Mouse (Mus musculus) urinary bladder, postnatal 25 days (tissue): ENCODE measurements at regions not wholly inside any gene's neighbourhood (a gene's known extent, or its start where the extent isn't known, plus 50 kb on each side); places are given as distances from the start of the nearest gene placed in this dataset.

Source experiments
- DNase-seq: peaks from one replicate; pipeline ENCODE4 v3.0.0; 2022; ENCODE audit warnings: low spot score

DNA sequence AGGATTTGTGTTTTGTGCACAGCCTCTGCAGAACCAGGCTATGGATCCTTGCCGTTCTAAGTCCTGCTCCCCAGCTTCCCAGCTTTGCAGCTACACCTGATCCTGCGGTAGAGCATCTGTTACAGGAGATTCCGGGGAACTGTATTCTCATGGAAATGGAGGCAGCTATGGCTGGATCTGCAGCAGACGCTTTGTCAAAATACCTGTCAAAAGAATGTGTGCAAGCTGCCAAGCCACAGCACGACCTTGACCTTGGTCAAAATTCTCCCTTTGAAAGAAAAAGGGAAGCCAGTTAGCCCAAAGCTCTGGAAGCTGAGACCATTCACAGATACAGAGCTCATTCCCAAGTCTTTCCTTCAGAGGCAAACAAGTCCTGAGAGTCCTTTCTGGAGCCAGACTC is 255.3 kb downstream of the Med13l start:
- no peak for DNase-seq

DNA sequence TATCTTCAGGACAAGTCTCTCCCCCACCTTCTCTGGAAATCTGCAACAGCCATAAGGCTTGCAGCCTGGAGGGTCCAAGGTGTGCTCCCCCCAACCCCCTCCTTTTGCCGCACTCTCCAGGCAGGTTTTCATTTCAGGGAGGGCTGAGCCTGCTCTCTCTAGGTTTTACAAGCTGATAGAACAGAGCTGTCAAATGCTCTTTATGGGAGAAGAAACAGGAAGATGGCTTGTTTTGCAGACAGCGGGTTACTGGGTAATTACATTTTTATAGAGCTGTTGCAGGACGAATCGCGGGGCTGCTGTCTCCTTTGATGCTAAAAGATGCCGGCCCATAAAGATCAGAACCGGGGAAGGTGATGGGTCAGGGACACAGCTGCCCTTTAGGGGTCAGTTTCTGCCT is 257.8 kb downstream of the Med13l start:
- DNase-seq = no peak

DNA sequence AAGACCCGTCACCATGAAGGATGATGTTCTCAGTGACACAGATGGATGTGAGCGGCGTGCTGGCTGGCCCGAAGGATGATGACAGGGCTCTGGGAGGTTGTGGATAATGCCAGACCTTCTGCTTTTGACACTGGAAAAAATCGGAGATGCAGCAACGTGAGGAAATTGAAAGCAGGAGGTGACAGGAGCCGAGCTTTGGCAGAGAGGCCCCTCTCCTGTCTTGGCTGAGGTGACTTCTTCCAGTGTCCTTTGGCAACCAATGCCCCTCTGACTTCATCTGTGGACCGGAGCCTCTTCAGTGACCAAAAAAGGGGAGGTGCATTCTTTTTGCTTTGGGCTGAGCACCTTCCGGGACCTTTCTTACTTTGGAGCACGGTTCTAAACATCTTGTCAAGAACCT is 264.3 kb downstream of the Med13l start:
- no peak for DNase-seq

DNA sequence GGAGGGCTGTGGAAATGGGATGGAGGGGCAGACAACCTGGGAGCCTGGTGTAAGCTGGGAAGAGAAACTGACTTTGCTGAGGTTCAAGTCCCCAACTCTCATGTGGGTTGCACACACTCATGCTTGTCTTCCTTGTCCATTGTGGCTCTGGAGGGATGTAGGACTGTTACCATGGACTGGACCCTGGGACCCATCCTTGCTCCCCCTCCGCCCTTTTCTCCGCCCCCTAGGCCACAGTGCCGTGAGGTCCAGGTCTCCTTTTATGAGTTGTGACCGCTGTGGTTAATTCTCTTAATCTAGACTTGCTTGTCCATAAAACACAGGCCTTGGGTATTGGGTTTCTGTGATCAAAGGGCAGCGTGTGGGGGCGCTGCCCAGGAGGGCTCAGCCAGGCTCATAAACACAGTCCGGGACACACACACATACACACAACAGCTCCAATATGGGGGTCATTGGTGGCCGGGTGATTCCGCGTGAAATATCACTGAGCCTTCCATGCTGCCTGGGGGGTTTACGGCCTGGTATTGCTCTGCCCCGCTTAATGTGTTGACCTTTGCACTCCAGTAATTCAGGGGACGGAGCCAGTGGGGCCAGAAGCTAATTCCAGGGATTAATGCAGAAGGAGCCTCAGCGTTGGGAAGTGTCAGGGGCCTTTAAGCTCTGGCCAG is 268.7 kb downstream of the Med13l start:
- DNase-seq = no peak

DNA sequence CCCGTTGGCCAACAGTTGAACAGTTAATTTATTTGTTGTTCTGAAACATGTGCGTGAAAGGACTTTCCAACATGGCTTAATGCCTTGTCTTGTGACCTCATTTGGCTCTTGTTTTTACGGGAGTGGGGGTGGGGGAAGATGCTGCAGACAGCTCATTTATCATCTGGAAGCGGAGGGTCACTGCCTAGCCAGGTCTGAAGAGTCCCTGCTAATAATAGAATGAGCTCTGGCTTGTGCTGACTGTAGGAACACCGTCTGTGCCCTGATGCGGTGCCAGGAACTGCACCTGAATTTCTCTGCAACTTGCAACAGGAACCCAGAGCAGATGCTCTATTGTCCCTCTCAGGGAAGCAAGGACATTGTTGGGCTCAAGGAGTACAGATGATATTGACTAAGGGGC is 272.2 kb downstream of the Med13l start:
- no peak for DNase-seq

DNA sequence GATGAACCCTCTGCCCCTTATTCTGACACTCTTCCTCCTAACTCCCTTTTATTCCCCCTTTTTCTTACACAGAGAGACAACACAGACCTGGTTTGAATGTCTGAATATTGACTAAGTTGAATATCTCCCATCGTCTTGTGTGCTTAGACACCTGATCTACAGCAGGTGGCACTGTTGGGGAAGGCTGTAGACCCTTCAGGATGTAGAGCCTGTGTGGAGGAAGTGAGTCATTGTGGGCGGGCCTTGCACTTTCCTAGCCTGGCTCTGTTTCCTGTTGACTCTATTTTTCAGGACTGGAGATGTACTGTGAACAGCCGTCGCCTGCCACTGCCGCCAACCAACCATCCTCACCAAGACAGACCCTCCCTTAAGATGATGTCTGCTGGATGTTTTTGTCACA is 273.6 kb downstream of the Med13l start:
- DNase-seq = no peak

DNA sequence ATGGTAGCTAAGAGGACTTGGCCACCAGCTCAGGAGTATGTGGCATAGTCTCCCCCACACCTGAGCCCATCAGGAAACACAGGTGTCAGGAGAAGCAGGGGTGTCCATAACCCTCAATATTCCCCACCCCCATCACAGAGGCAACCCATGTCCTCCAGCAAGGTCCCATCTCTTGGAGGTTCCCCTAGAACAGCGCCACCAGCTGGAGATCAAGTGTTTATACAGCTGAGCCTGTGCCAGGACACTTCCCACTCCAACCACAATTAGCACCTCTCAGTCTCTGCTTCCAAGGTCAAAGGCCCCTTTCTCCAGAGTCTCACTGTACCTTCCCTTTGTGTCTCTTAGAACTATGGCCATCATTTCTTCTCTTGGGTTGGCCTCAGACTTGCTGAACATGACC is 276.5 kb downstream of the Med13l start:
- no peak for DNase-seq

DNA sequence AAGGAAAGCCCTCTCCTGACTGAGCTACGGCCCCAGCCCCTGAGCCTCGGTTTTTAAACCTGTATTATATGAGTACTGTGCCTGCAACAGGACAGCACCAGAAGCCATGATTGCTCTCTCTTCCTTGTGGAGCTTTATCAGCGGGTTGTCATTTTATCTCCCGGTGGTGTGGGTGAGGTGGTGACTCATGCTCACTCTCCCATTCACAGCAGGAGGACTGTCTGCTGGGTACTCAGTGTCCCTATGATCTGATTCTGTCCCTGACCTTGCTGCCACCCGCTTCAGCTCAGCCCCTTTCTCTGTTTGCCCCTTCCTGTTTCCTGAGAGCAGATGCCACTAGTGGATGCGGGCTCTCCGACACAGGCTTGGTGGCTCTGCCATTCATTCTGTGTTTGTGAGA is 277.9 kb downstream of the Med13l start:
- no peak for DNase-seq

DNA sequence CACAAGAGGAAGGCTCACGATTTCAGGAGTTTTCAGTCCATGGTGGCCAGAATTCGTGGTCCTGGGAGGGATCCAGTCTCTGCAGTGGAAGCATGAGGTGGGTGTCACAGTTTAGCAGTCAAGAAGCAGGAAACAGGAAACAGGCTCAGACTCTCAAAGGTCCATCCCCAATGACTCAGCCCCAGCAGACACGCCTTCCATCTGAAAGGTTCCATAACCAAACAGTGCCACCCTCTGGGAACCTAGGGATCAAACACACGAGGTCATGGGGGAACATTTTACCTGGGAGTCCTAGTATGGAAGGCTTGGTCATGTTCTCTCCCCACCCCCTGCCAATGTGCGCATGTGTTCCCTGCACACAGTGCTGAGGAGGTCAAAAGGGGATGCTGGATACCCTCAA is 279.4 kb downstream of the Med13l start:
- DNase-seq = no peak

DNA sequence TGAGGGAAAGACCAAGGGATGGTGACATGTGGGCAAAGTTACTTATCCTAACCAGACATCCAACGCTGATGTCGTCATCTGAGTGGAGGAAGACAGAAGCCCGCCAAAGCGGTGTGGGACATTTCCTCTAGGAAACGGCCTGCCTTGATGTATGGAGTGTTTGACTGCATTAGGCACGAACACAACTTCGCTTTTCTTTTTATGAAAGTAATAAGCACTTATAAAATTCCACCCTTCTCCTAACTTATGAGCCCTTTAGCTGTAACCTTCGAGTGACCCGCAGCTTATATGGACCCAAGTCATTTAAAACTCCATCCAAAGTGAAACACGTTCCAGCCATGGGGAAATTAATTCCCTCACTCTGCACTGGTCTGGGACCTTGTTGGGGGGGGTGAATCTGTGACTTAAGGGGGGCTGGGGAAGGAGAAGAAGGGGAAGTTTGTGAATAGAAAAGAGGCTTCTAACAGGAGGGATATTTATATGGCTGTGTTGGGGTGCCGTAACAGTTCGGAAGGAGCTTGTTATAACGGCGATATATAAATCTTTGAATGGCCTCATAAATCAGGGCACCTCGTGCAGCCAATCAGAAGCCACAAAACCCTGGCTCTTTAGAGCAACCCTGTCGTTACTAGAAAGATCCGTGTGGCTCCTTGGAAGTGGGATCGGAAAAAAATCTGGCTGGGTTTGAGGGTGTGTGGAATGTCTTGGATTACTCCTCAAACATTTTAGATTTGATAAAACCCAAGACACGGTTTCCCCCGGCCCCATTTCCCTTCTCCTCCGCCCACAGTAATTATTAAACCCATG is 280.9 kb downstream of the Med13l start:
- no peak for DNase-seq

DNA sequence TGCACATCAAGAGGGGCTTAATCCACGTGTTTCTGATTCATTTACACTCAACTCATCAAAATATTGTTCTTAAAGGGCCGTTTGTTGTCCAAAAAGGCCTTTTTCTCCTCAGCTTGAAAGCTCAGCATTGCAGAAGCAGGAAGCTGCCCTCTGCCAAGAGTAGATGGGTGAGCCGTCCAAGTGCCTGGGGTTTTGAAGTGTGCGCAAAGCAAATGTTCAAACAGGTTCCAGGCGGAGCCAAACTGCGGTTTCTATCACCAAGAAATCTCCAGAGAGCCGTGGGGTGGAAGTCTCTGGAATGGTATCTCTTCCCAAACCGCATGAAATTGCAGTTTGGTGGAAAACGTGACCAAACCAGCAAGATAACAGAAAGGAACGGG is 281.5 kb downstream of the Med13l start:
- no peak for DNase-seq

DNA sequence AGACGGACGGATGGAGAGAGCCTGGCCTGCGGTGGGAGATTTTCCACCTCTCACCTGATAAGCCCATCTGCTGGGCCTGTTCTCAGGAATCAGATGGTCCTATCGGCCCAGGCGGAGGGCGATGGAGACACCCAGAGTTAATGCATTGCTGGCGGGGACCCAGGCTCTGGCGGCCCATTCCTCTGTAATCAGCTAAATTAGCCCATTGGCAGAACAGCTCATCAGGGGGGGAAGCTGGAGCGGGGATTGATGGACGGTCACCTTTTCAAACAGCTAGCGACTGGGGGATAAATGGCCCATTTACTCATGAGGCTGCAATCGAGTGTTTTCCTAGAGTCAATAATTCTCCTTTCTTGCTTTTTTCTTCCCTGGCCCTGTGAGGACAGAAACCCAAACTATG is 296.5 kb downstream of the Med13l start:
- no peak for DNase-seq

DNA sequence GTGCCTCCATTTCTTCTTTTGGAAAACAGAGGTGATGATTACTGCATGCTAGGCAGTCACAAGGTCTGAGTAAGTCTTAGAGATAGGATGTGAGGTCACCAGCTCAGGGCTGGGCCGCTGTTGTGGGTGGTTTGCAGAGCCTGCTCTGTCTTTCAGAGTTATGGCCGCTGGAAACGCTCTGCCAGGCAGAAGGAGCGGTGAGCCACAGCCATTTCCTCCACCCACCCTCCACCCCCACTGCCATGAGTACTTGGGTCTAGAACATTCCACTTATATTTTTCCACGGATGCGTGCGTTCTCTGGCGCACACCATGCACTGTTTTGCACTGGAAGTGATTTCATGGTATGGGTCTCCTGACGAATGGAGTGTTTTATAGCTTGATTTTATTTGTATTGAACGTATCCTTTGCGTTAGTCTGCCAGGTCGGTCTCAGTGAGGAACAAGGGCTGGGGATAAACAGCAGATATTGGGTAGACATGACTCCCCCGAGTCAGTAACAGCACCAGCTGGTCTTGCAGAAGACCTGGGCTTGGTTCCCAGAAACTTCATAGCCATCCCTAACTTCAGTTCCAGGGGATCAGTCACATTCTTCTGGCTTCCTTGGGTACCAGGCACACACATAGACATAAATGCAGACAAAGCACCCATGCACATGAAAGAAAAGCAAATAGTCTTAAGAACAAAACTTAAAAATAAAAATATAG is 300.8 kb downstream of the Med13l start:
- no peak for DNase-seq

DNA sequence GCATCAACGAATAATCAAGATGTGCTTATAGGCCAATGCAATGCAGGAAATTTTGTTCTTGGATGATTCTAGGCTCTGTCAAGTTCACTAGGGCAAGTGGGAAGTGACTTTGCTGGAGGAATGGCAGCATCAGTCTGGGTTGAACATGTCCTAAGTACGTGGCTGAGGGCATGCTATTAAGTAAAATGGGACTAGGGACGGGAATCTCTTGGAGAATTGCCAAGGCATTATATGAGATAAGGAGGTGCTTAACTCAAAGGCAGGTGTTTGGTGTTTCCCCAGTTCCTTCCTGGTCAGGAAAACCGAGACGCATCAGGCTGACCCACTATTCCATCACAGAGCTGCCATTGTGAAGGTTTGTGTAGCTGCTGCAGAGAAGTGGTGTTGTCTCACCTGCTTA is 307.0 kb downstream of the Med13l start:
- DNase-seq = no peak

DNA sequence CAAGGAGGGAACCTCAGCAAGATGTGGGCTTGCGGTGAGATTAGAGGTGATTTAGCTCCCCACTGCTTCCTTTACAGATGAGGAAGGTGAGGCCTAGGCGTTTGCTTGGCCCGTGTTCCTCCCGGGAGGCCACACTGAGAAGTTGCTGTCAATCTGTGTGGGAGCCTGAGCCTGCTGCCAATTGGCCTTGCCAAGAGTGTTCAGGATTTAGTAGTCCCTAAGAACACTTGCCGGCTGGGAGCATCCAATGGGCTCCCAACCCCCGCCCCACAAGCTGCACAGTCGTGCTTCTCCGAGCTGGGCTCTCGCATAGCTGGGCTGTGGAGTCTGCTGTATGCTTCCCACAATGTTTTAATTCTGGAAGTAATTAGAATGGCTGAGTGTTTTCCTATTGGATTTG is 308.9 kb downstream of the Med13l start:
- DNase-seq = no peak

DNA sequence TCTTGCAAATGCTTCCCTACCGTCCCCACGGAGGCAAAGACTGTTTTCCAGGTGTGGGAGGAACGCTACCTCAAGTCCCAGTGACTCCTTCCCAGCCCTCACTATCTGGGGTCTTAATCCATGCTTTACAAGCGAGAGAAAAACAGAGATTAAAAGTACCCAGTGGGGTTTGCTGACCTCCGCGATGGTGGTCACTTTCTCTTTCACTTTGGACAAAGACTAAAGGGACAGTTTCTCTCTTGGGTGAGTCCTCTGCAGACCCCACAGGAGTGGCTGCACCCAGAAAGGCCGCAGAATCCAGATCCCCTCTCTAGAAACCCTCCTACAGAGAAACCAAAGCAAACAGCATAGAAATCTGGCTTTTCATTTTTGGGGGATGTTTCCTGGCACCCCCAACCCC is 313.4 kb downstream of the Med13l start:
- DNase-seq = peak; percentile 29

DNA sequence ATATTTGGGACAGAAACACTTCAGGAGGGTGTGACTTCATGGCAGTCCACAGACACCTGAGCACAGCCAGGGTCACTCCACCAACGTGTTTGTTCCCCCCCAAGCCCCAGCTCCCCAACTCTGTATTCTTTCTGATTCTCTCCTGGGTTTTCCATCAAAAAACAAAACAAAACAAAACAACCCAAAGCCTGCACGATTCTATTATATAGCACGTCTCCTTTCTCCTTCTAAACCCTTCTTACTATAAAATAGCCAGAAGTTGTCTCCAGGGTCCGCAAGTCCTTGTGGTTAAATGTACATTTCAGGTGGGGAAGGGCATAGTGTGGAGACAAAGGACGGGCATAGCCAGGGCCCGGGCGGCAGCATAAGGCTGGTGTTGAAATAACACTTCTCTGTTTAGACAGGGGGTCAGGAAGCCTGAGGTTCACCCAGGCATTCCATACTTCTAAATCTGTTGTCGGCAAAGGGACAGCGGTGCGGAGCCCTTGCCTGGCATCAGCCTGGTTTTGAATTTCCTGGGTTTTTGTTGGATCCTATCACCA is 314.7 kb downstream of the Med13l start:
- peak; percentile 26 for DNase-seq

DNA sequence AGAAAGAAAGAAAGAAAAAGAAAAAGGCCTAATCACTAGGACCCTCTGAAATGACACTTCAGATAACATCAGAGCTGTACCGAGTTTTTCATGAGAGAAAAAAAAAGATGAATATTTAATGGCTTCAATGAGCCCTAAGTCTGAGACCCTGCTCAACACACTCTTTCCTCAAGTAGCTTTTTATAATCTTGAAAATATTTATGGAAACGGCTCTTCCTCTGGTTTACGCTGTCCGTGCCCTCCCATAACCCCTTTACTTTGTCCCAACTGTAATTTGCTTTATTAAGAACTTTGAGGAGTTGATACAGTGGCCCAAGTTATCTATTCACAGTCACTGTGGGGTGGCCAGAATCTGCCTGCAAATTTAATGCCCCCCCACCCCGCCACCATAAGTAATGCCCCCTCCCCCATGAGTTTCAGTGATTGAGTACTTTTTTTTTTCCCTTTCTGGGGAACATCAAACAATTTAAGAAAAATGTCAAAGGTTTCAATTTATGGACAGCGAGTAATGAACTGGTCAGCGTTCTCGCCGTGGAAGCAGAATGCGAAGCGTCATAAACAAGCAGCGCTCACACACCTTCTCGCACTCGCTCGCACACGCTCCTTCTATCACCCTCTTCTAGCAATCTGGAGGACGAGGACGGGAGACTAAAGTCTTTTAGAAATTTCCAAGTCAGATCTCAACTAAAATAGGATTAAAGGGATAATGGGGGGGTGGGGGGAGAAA is 316.3 kb downstream of the Med13l start:
- DNase-seq = no peak

DNA sequence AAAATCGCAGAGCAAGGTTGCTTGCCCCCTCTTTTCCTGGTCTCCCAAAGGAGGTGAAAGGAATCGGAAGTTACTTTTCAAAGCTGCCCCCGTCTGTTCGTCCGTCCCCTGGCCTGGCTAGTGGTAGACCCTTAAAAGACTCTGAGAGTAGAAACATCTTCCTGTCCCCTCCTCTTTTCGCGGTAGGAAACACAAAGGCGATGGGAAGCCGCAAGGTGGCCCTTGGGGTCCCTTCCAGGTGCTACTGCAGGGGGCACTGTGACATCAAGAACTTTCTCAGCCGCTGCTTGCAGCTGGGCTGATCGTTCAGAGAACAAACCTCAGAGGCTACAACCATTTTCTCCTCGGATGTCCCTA is 316.8 kb downstream of the Med13l start:
- peak; percentile 64 for DNase-seq

DNA sequence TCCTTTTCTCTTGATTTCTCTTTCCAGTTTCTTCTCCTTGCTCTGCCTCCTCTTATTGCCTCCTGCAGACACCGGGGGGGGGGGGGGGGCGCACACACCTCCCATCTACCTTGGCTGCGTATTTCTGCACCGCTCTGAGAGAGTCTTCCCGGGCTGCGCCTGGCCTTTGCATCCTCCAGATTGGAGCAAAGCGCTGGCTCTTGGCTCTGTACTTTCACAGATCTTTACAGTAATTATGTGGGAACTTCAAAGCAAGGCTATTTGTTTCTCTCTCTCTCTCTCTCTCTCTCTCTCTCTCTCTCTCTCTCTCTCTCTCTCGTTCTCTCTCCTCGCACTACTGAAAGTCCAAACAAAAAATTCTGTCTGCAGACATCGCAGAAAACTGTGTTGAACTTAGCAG is 317.4 kb downstream of the Med13l start:
- DNase-seq = no peak

DNA sequence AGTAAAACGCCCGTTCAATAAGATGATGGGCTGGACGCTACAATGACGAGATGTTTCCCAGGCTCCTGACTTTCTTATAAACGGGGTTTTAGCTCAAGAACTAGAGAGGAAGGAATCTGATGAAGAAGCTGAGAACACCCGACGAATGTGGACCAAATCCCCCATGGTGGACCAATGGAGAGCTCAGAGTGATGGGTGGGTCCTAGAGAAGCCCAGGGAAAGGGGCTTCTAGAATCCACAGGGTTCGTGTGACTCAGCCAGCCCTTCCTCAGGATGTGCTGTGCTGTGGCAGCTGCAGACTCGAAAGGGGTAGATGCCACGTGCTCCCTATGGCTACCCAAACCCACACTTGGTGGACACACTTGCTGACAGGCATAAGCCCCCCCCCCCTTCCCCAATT is 318.2 kb downstream of the Med13l start:
- peak; percentile 27 for DNase-seq

DNA sequence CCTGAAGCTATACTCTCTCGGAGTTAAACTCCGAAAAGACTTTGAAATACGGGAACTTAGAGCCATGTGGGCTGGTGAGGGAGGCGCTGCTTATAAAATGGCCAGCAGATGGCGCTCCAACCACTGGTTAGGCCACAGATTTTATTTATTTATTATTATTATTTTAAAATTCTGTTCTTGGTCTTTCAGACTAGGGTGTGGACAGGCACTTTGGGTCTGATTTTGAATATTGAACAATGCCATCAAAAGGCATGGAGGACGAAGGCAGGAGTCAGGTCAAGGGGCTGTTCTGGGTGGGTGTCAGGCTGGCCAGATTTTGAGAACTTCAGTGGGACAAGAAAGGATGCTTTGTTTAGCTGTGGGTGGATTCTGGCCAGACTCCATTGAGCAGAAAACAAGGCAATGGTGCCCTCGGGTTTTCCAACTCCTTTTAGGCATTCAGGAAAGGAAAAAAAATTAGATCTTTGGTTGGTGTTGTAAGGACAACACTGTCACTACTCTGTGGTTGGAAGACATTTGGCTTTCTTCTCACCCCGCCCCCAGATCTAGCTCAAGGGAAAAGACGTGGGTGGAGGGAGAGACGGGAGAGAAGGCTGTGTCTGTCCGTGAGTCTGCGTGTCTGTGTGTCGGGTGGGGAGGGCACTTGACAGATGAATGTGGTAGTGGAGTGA is 319.5 kb downstream of the Med13l start:
- DNase-seq = peak; percentile 83
